Mouse (Mus musculus) mouse trophoblast stem cell (cell line): ENCODE measurements at regions not wholly inside any gene's neighbourhood (a gene's known extent, or its start where the extent isn't known, plus 50 kb on each side); places are given as distances from the start of the nearest gene placed in this dataset.

ENCODE experiments used
- in situ Hi-C, 2 experiments: fragments of 300-500 bp; cut with MseI, MboI; formaldehyde crosslinking; loops; 2 replicates in 1 of 2; 3 replicates in 1 of 2; pipeline ENCODE4 v1.15.1; 2025

GRCm38 (mm10) chr4:55937833-55938232 is 405.6 kb upstream of the Klf4 start:
- in situ Hi-C loops, result no loop called here

GRCm38 (mm10) chr4:55929141-55929782 is 397.0 kb upstream of the Klf4 start:
- in situ Hi-C loops, result no loop called here

GRCm38 (mm10) chr4:55928670-55929069 is 396.4 kb upstream of the Klf4 start:
- in situ Hi-C loops, result no loop called here

- in situ Hi-C loops, result no loop called here
Observed at GRCm38 (mm10) chr4:55928196-55928595, 395.9 kb upstream of the Klf4 start.

GRCm38 (mm10) chr4:55927391-55927790 is 395.1 kb upstream of the Klf4 start:
- in situ Hi-C loops, result no loop called here

GRCm38 (mm10) chr4:55924974-55925373 is 392.7 kb upstream of the Klf4 start:
- in situ Hi-C loops, result no loop called here

GRCm38 (mm10) chr4:55921217-55921616 is 389.0 kb upstream of the Klf4 start:
- in situ Hi-C loops, result no loop called here

- in situ Hi-C loops, result no loop called here
Observed at GRCm38 (mm10) chr4:55894116-55894885, 362.0 kb upstream of the Klf4 start.

- in situ Hi-C loops, result no loop called here
Observed at GRCm38 (mm10) chr4:55891656-55892055, 359.4 kb upstream of the Klf4 start.

- in situ Hi-C loops, result no loop called here
Observed at GRCm38 (mm10) chr4:55887581-55887980, 355.3 kb upstream of the Klf4 start.

GRCm38 (mm10) chr4:55882541-55882940 is 350.3 kb upstream of the Klf4 start:
- in situ Hi-C loops, result no loop called here

GRCm38 (mm10) chr4:55875304-55875703 is 343.0 kb upstream of the Klf4 start:
- in situ Hi-C loops, result no loop called here

GRCm38 (mm10) chr4:55874875-55875274 is 342.6 kb upstream of the Klf4 start:
- in situ Hi-C loops, result no loop called here

- in situ Hi-C loops, result no loop called here
Observed at GRCm38 (mm10) chr4:55874276-55874675, 342.0 kb upstream of the Klf4 start.

GRCm38 (mm10) chr4:55860055-55860454 is 327.8 kb upstream of the Klf4 start:
- in situ Hi-C loops, result no loop called here

GRCm38 (mm10) chr4:55859211-55859761 is 327.0 kb upstream of the Klf4 start:
- in situ Hi-C loops, result no loop called here

- in situ Hi-C loops, result no loop called here
Observed at GRCm38 (mm10) chr4:55851430-55851829, 319.2 kb upstream of the Klf4 start.

- in situ Hi-C loops, result no loop called here
Observed at GRCm38 (mm10) chr4:55851027-55851426, 318.8 kb upstream of the Klf4 start.

GRCm38 (mm10) chr4:55843727-55844401 is 311.6 kb upstream of the Klf4 start:
- in situ Hi-C loops, result no loop called here

- in situ Hi-C loops, result no loop called here
Observed at GRCm38 (mm10) chr4:55838568-55838967, 306.3 kb upstream of the Klf4 start.

GRCm38 (mm10) chr4:55824047-55824760 is 291.9 kb upstream of the Klf4 start:
- in situ Hi-C loops, result no loop called here

GRCm38 (mm10) chr4:55823583-55823982 is 291.3 kb upstream of the Klf4 start:
- in situ Hi-C loops, result no loop called here
